Mouse (Mus musculus) myocyte (in vitro differentiated cells): ENCODE data around the gene Dok7.

ENCODE experiments used
- CEBPB ChIP-seq: IDR thresholded peaks from 2 replicates; pipeline ENCODE4 v1.6.1; 2011; ENCODE audit warnings: mild to moderate bottlenecking, moderate library complexity; ENCODE audit not compliant: poor library complexity, insufficient read depth, severe bottlenecking
- E2F4 ChIP-seq: IDR thresholded peaks from one replicate; pipeline ENCODE4 v1.6.1; 2011; ENCODE audit warnings: mild to moderate bottlenecking, control low read depth, moderate library complexity; ENCODE audit not compliant: insufficient read depth
- MAX ChIP-seq: IDR thresholded peaks from one replicate; pipeline ENCODE4 v1.6.1; 2011; ENCODE audit warnings: low read depth, mild to moderate bottlenecking, control low read depth
- MYOD1 ChIP-seq, 3 experiments: IDR thresholded peaks; one replicate each; pipeline ENCODE4 v1.6.1; 2011; ENCODE audit warnings: control low read depth in 2 of 3, low read depth in 2 of 3, mild to moderate bottlenecking in 2 of 3, moderate library complexity in 1 of 3; ENCODE audit not compliant: insufficient read length in 2 of 3, control insufficient read depth in 1 of 3
- POLR2A ChIP-seq: IDR thresholded peaks from one replicate; pipeline ENCODE4 v1.6.1; 2011; ENCODE audit warnings: low read depth, mild to moderate bottlenecking, control low read depth, moderate library complexity; ENCODE audit not compliant: insufficient read length
- POLR2AphosphoS2 ChIP-seq: IDR thresholded peaks from one replicate; pipeline ENCODE4 v1.6.1; 2011; ENCODE audit warnings: low read depth, control low read depth; ENCODE audit not compliant: insufficient read length
- REST ChIP-seq: IDR thresholded peaks from one replicate; pipeline ENCODE4 v1.6.1; 2011; ENCODE audit warnings: mild to moderate bottlenecking, control low read depth, moderate library complexity; ENCODE audit not compliant: insufficient read depth, insufficient read length
- TCF12 ChIP-seq: IDR thresholded peaks from one replicate; pipeline ENCODE4 v1.6.1; 2011; ENCODE audit warnings: mild to moderate bottlenecking, control low read depth; ENCODE audit not compliant: poor library complexity, insufficient read depth, severe bottlenecking
- USF1 ChIP-seq: IDR thresholded peaks from one replicate; pipeline ENCODE4 v1.6.1; 2011; ENCODE audit warnings: low read depth, mild to moderate bottlenecking, control low read depth, moderate library complexity

GRCm38 (mm10) chr5:35056604-35057432 lies at the start of gene Dok7:
- TF ChIP-seq POLR2AphosphoS2 (peak; percentile 62), POLR2A (peak; percentile 67), TCF12 (no peak), USF1 (no peak), MAX (no peak), REST (no peak), CEBPB (no peak), MYOD1 (IDR thresholded peaks at IDR 0.05; ENCODE audit: control insufficient read depth in 1 of 3, insufficient read length in 2 of 3, low read depth in 2 of 3) (no peak), E2F4 (no peak)
